Mouse (Mus musculus) liver, embryonic 11.5 days (tissue): Measurements from ENCODE around the gene Shisa8. TPM values are rescaled to one million over a fixed set of nuclear protein-coding genes. Genes with fewer than 3 reads are reported as not detected.
A peak's percentile ranks its signal among the peaks of the same experiment; 100 is the strongest.

Experiments
- ATAC-seq: fragments of 200-750 bp; cut with Nextera tagmentation; replicated peaks from 2 replicates; pipeline ENCODE4 v1.8.0; 2017; ENCODE audit warnings: moderate number of reproducible peaks, mild to moderate bottlenecking, moderate TSS enrichment, moderate library complexity; ENCODE audit not compliant: low FRiP score
- DNase-seq: peaks from one replicate; pipeline ENCODE4 v3.0.0-alpha.2; 2017; ENCODE audit warnings: low spot score
- H3K27ac ChIP-seq: fragments of 300-500 bp; sonication (generic); 2 replicates; pipeline ENCODE4 v1.5.1; 2014; ENCODE audit warnings: mild to moderate bottlenecking, low read depth, low read length, control low read depth
- H3K27me3 ChIP-seq: fragments of 300-500 bp; sonication (generic); replicated peaks from 2 replicates; pipeline ENCODE4 v1.6.1; 2014; ENCODE audit warnings: low read length, mixed read lengths; ENCODE audit not compliant: control insufficient read depth, insufficient read depth
- H3K36me3 ChIP-seq: fragments of 300-500 bp; sonication (generic); 2 replicates; pipeline ENCODE4 v1.6.1; 2014; ENCODE audit warnings: mild to moderate bottlenecking, low read length, moderate library complexity, mixed read lengths; ENCODE audit not compliant: control insufficient read depth, insufficient read depth
- H3K4me1 ChIP-seq: fragments of 300-500 bp; sonication (generic); replicated peaks from 2 replicates; pipeline ENCODE4 v1.6.1; 2014; ENCODE audit warnings: low read length, mixed read lengths; ENCODE audit not compliant: control insufficient read depth, insufficient read depth
- H3K4me2 ChIP-seq: fragments of 300-500 bp; sonication (generic); 2 replicates; pipeline ENCODE4 v1.6.1; 2014; ENCODE audit warnings: mild to moderate bottlenecking, control low read depth, moderate library complexity
- H3K4me3 ChIP-seq: fragments of 300-500 bp; sonication (generic); 2 replicates; pipeline ENCODE4 v1.5.1; 2014; ENCODE audit warnings: low read depth, low read length, control low read depth
- H3K9ac ChIP-seq: fragments of 300-500 bp; sonication (generic); 2 replicates; pipeline ENCODE4 v1.6.1; 2014; ENCODE audit warnings: low read depth, low read length, control low read depth
- H3K9me3 ChIP-seq: fragments of 300-500 bp; sonication (generic); 2 replicates; pipeline ENCODE4 v1.6.1; 2016; ENCODE audit warnings: low read length, inconsistent platforms, mixed read lengths; ENCODE audit not compliant: control insufficient read depth
- WGBS: fragments of 180-500 bp; shearing (Covaris S2); extraction: QIAGEN DNeasy Blood & Tissue Kit; methylation state at CpG from one replicate; pipeline ENCODE4 v1.1.7; 2014; 5-methylcytosine and 5-hydroxymethylcytosine counted together
- polyA plus RNA-seq: library from polyadenylated mRNA; unstranded; fragments of >200 nt; fragmentation: Nextera tagmentation; extraction: Ambion mirVana; gene quantifications from 2 replicates; pipeline ENCODE4 v1.2.1, GENCODE M21; 2014

Gene Shisa8
- polyA plus RNA-seq, 1 experiment from 2014 or later: 0.12 TPM

GRCm38 (mm10) chr15:82166240-82167100 lies 46.1 kb downstream of the Shisa8 start:
- Histone ChIP-seq H3K27me3 (no peaks in the 10 kb centered on the region), H3K4me1 (peaks cover 54% of the 10 kb centered on the region), H3K27ac (peak overlapping the region; percentile 16; the same call in 1 of the 2 replicates), H3K36me3 (peaks cover 4% of the 10 kb centered on the region), H3K4me2 (peak overlapping the region; percentile 26; the same call in 1 of the 2 replicates), H3K9ac (0 out of 2 replicates have a peak overlapping the region, but pooled peaks have one; percentile 1), H3K4me3 (no peak overlapping the region), H3K9me3 (no peaks in the 10 kb centered on the region)
- no peak for DNase-seq
- 66% methylated on average over 22 of the region's 22 CpGs for WGBS
- ATAC-seq: no peak

GRCm38 (mm10) chr15:82165332-82166239 lies 47.0 kb downstream of the Shisa8 start:
- H3K9ac ChIP-seq: 0 out of 2 replicates have a peak overlapping the region, but pooled peaks have one; percentile 1
- DNase-seq: peak; percentile 77
- no peak overlapping the region for H3K4me3 ChIP-seq
- WGBS: 51% methylated on average over 8 of the region's 8 CpGs
- peak; percentile 42 for ATAC-seq
- H3K27ac ChIP-seq: peak overlapping the region; percentile 13; the same call in 1 of the 2 replicates
- no peaks in the 10 kb centered on the region for H3K36me3 ChIP-seq
- H3K4me2 ChIP-seq: no peak overlapping the region; the same call in 1 of the 2 replicates
- peaks cover 63% of the 10 kb centered on the region for H3K4me1 ChIP-seq
- no peaks in the 10 kb centered on the region for H3K27me3 ChIP-seq
- H3K9me3 ChIP-seq: no peaks in the 10 kb centered on the region

- peaks cover 69% of the 10 kb centered on the region for H3K4me1 ChIP-seq
- no peak for DNase-seq
- H3K36me3 ChIP-seq: no peaks in the 10 kb centered on the region
- peak overlapping the region; percentile 94 for H3K27ac ChIP-seq
- peak overlapping the region; percentile 44 for H3K4me2 ChIP-seq
- H3K9me3 ChIP-seq: no peaks in the 10 kb centered on the region
- H3K9ac ChIP-seq: peak overlapping the region; percentile 18
- H3K4me3 ChIP-seq: no peak overlapping the region
- no peaks in the 10 kb centered on the region for H3K27me3 ChIP-seq
- WGBS: 35% methylated on average over 7 of the region's 7 CpGs
- peak; percentile 80 for ATAC-seq
Observed at GRCm38 (mm10) chr15:82164496-82164895, 48.1 kb downstream of the Shisa8 start.

- 37% methylated on average over 4 of the region's 4 CpGs for WGBS
- Histone ChIP-seq H3K27ac (peak overlapping the region; percentile 94), H3K27me3 (no peaks in the 10 kb centered on the region), H3K9me3 (no peaks in the 10 kb centered on the region), H3K4me2 (peak overlapping the region; percentile 44), H3K9ac (peak overlapping the region; percentile 18), H3K4me1 (peaks cover 70% of the 10 kb centered on the region), H3K4me3 (no peak overlapping the region), H3K36me3 (no peaks in the 10 kb centered on the region)
- ATAC-seq (peak; percentile 77), DNase-seq (no peak)
Observed at GRCm38 (mm10) chr15:82164061-82164399, 48.6 kb downstream of the Shisa8 start.

- DNase-seq (no peak), ATAC-seq (no peak)
- Histone ChIP-seq H3K36me3 (no peaks in the 10 kb centered on the region), H3K9ac (peak overlapping the region; percentile 18), H3K4me3 (no peak overlapping the region), H3K9me3 (no peaks in the 10 kb centered on the region), H3K27me3 (no peaks in the 10 kb centered on the region), H3K4me1 (peaks cover 75% of the 10 kb centered on the region), H3K4me2 (peak overlapping the region; percentile 44), H3K27ac (peak overlapping the region; percentile 94)
- 82% methylated on average over 10 of the region's 10 CpGs for WGBS
Observed at GRCm38 (mm10) chr15:82163356-82164060, 49.1 kb downstream of the Shisa8 start.

- WGBS: 88% methylated on average over 12 of the region's 12 CpGs
- Histone ChIP-seq H3K36me3 (no peaks in the 10 kb centered on the region), H3K9ac (no peak overlapping the region), H3K27me3 (no peaks in the 10 kb centered on the region), H3K4me1 (peaks cover 73% of the 10 kb centered on the region), H3K9me3 (no peaks in the 10 kb centered on the region), H3K4me3 (no peak overlapping the region), H3K27ac (0 out of 2 replicates have a peak overlapping the region, but pooled peaks have one; percentile 30), H3K4me2 (no peak overlapping the region)
- ATAC-seq (no peak), DNase-seq (no peak)
Observed at GRCm38 (mm10) chr15:82161965-82162600, 50.5 kb downstream of the Shisa8 start.

GRCm38 (mm10) chr15:82160731-82161640 lies 51.6 kb downstream of the Shisa8 start:
- Histone ChIP-seq H3K9ac (no peak overlapping the region), H3K4me2 (no peak overlapping the region), H3K27ac (no peak overlapping the region), H3K4me1 (peaks cover 66% of the 10 kb centered on the region), H3K4me3 (no peak overlapping the region), H3K9me3 (no peaks in the 10 kb centered on the region), H3K36me3 (no peaks in the 10 kb centered on the region), H3K27me3 (no peaks in the 10 kb centered on the region)
- WGBS: 68% methylated on average over 11 of the region's 11 CpGs
- ATAC-seq (no peak), DNase-seq (no peak)
